Mouse (Mus musculus) CH12F3 (cell line): ENCODE data around the gene Bbox1.

Experiments used
- in situ Hi-C: fragments of 300-500 bp; cut with MboI; formaldehyde crosslinking; loops from 2 replicates; pipeline ENCODE4 v1.14.3; 2020; ENCODE audit warnings: low sequenced_read_pairs

Gene Bbox1

DNA sequence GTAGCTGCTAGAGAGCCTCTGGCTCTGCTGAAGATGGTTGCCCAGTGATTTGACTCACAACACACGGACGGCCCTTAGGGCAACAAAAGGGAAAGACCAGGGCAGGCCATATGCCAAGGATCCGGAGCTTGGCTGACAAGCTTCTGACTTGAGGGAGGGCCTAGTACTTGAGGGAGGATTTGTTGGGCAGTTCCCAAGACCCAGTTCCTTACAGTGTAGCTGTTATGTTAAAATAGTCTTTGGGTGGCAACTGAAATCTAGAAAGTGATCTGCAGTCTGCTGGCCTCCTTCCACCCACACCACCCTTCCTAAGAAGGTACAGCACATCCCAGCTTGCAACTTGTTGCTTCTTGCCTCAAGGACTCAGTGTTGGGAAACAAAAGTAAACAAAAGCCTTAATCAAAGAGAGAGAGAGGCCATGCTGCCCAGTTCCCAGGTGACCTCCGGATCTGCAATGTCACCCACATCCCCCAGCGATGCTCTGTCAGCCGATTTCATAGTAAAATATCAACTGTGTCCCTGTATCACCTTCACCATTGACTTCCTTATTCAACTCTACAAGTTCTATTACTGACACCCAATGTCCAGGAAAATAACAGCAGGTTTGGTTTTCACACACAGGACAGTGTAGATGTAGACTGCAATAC lies at the start of gene Bbox1:
Bbox1 (minus strand) TSS at position 52 of the 647 bp plus-strand sequence.
- in situ Hi-C loops: no loop called here

DNA sequence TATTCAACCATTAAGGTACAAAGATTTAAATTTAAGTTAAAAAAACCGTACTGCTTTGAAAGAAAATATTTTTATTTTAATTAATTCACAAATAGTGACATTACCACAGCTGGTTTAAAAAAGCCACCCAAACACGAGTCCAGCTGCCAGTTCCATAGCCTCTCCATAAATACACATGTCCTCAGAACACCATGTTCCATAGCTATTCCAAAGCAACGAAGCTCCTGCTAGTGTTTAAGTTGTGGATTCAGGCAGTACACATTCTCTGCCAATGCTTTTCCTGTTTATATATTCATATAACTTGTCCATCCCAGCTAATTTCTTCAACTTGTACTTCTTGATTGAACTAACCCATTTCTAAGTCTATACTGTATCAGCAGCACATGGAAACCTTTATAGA lies 49.5 kb upstream of the Bbox1 start:
- in situ Hi-C loops: no loop called here

DNA sequence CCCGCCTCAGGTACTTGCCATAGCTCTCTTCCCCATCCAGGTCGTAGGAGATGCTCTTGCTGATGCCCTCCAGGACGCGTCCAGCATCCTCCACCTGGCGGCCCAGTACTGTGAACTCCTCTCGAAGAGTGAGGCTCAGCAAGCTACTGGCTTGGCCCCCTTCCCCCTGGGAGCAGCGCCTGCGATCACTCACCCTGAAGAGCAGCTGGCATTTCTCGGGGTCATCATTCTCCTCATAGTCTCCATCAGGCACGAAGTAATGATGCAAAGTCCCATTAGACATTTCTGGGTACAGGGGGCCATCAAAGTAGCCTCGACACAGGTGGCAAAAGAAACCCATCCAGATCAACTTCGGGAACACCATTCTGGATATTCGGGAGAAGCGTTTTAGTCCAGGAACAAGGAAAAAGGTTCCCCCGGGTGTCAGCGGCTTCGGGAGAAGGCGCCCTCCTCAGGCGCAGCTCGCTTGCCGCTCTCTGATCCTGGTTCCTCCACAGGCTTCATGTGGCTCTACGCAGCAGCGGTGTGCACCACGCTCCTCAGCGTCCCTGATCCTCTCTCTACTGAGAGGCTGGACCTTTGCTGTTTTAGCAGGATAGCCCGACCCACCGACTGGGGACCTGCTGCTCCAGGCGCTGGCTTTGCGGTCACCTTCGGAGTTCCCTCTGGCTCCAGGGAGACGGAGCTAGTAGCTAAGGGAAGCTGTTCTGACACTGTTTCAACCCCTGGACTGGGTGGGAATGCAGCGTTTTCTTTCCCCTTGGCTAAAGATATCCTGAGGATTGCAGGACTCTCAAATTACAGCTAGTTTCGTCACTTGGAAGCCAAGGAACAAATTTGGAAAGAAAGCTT lies 48.3 kb upstream of the Bbox1 start, which contains the start of gene Fibin:
Fibin (minus strand) TSS at position 752 of the 852 bp plus-strand sequence.
- in situ Hi-C loops: no loop called here

DNA sequence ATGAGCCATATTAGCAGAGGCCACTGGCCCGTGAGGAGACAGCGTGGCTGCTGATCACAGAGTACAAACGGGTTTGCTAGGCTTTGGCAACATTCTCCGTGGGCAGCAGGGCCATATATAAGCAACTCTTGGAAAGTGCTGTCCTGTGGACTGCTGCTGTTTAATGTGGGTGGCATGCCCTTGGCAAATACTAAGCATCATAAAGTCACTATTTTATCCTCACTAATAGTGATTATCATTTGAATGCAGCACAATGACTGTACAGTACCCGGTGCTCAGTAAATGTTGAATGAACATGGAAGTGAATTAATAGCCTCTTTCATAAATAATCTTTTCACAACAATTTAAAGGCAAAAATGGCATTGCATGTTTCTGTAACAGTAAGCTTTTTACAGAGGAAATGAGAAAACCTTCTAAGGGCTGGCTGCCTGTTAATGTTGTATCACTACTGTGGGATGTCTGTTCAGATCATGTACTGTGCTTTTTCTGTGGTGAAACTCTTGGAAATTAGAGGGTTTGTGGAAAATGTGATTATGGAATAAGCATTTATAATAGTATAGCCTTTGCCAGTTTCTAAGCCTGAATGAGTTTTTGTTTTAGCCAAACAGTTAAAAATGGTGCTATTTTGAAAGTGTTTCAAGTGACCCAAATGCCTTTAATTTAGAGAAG lies 39.1 kb upstream of the Bbox1 start:
- in situ Hi-C loops: no loop called here

DNA sequence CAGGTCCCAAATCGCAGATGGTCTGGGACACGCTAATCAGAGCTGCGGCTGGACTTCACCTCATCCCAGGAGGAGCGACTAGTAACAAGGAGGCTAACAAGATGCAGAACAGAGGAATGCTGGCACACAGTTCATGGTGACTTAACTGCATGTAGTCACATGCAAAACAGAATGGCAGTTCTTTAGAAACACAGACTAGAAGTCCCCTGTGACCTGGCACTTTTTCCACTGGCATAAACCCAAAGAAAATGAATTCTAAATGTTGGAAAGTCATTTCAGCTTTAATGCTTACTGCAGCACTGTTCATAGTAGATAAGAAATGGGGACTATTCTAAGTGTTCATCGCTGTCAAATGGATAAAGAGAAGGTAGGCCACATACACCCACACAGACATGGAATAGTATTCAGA lies 37.5 kb upstream of the Bbox1 start:
- in situ Hi-C loops: no loop called here

DNA sequence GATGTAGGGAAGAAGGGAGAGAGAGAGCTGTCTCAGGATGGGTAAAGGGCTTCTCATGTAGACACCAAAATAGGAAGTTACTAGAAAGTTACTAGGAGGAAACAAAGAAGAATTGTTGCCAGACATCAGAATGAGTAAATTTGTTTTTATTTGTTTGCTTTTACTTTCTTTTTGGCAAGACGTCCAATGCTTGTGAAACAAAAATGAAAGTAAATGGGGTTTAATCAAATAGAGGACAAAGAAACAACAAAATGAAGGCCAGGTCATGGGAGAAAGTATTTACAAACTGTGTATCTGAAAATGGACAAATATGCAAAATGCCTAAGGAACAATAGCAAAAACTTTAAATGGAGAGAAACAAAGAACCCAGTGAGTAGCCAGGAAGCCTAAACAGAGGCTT lies 37.0 kb upstream of the Bbox1 start:
- in situ Hi-C loops: no loop called here

DNA sequence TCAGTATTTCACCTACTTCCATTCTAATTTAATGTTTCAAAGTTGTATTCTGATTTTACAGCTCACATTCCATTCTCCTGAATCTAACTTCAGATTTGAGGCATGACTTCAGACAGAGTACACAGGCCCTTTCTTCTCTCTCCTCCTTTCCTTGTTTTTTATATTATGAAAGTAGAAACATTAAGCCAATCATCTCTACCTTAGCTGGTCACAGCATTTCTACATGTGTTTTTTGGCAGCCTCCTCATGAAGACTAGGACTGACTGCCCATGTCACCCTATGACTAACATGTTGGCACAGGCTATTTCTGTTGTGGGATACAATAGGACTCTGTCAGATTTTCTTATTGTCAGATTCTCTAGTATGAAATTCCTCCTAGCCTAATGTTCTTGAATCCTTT lies 14.6 kb upstream of the Bbox1 start:
- in situ Hi-C loops: no loop called here

DNA sequence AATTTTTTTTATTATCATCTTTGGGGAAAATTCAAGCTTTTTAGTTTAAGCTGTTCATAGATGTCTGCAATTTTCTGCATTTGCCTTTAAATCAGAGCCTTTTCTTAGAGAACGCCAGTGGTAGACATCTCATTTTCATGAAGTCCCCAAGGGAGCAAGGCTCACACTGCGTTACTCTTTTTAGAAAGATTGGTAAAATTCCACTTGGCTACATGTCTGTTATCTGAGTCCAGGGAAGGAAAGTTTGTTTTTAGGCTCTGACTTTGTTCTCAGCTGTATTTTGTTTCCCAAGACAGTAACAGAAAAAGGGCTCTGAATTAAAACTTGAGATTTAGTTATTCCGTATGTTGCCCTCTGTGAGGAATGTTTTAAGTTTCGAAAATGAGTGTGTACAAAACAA lies 5.6 kb upstream of the Bbox1 start:
- in situ Hi-C loops: no loop called here

DNA sequence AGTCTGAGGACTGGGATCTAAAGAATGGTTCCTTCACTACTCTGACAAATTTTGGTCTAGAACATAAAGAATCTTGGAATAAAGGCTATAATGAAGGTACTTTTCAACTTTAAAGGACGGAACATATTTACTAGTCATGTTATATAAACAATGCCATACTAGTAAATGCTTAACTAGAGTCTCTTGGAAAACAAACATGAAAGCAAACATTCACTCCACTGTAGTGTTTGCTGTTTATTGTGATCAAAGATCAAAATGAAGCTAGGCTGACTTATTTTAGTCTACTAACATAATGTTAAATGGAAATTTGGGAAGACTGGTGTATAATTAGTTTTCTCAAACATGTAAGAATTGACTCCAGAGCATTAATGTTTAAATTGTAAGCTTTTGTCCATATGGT lies 4.9 kb upstream of the Bbox1 start:
- in situ Hi-C loops: no loop called here

DNA sequence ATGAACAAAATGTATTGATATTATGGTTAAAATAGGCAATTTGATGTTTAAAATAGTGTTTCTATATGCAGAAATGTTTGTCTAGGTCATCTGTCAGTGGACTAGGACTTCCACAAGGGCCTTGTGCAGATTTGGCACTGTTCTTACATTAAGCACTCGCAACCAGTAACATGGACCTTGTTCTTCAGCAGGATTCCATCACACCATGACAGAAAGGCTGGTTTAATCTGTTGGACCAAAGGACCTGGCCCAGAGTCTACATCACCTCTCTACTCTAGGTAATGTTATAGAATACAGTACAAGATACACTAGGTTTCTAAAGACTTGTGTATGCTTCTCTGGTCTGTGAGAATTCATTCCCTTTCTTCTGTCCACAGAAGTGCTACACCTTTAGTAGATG lies 4.4 kb upstream of the Bbox1 start:
- in situ Hi-C loops: no loop called here

DNA sequence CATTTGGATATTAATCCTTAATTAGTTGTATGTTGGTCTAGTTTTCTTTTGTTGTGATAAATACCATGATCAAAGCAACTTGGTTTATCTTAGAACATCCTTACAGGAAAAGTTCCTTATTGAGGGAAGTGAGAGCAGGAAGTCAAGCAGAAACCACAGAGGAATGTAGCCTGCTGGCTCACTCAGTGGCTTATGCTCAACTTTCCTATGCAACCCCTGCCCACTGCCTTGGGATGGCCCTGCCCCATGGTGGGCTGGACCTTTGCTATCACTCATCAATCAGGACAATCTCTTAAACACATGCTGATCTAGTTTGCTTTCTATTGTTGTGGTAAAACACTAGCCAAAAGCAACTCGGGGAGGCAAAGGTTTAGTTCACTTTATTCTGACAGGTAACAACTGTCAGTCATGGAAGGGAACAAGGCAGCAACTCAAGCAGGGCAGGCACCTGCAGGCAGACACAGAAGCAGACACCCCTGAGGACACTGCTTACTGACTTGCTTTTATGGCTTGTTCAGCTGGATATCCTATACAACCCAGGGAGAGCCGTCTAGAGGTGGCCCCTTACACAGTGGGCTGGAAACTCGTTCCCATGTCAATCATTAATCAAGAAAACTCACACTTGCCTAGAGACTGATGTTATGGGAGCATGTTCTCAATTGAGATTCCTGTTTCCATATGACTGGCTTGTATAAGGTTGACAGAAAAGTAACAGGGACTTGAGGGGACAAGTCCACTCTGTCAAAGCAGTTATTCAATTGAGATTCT lies 1.9 kb upstream of the Bbox1 start:
- in situ Hi-C loops: no loop called here

DNA sequence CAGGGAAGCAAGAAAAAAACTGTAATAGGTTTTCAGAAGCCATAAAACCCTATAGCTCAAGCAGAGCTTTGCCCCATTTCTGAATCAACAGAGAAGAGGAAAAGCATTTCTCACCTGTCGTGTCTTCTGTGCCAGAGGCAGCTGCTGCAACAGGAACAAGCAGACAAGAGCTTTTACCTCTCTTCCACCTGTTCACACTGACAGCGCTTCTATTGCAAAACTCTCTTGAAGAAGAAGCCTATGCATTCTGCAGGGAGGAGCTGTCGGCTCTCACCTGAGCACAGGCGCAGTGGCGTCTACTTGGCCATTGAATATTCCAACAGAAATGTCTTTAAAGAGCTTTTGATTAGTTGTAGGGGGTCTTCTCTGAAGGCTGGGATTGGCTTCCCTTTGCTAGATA lies 286 bp downstream of the Bbox1 start:
- in situ Hi-C loops: no loop called here

DNA sequence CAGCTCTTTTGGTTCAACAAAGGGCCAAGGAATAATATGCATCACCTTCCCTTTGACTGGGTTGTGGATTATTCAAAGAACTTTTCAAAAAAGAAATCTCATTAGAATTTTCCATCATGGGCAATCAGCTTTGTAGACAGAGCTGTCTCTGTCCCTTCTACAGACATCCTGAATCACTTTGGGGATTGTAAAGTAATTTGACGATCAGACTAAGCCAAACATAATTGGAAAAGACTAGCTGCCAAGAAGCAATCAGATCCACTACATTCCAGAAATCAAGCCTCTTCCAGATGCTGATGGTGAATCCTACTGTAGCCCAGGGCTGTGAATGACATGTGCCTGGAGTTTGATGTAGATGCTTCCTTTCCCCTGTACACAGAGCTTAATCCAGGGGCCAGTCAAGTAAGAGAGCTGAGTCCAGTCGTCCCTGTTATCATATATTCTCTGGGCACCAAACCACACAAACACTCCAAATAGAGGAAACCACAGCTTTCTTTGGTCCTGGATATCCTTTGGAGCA lies 995 bp downstream of the Bbox1 start:
- in situ Hi-C loops: no loop called here

DNA sequence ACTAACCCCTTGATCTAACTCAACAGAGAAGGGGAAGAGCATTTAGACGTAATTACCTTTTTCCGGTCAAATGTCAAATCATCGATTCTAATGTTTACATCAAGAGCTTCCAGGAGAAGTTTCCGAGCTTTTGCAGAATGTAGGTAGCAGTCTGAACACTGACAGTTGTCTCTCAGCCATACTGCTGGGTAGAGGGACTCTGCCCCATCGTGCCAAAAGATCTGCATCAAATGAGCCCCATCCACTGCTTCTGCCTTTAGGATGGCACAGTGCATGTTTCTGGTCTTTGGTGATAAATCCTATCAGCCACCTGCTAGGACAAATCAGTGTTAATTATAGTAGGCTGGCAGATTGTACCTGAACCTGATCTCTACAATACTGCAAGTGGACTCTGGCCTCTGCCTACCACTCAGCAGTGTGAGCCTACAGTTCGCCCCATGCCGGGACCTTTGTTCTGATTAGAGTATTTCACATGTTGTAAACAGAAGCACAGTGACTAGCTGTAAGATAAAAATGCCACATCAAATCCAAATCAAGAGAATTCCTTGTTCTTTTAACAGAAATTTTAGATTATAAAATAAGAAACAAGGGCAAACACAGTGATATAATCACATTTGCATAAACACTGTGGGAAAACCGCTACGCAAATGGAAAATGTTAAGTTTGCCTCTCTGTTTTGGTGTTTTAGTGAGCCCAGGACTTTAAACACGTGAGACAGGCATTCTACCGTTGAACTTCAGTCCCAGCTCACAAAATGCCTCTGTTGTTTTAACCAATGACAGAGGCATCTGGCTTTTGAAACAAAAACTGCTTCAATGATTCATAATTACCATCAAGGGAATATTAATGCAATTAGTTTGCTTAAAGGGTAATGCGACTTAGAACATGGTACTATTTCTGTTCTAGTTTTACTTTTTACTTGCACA lies 8.7 kb downstream of the Bbox1 start:
- in situ Hi-C loops: no loop called here

DNA sequence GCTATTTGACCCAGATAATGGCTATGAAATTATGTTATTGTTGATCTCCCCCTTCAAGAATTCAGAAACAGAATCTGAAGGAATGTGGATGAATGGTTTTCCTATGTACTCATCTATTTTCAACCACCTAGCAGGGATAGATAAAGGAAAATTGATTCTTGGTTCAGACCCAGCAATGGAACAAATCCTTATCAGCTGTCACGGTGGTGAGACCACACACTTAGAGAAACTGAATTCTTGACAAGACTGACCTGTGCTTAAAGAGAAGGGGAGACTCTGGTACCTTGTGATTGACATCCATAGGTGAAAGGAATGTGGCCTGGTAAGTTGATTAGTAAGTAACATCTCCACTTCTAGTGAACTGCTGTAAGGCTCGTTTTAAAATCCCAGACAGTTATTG lies 12.1 kb downstream of the Bbox1 start:
- in situ Hi-C loops: no loop called here

DNA sequence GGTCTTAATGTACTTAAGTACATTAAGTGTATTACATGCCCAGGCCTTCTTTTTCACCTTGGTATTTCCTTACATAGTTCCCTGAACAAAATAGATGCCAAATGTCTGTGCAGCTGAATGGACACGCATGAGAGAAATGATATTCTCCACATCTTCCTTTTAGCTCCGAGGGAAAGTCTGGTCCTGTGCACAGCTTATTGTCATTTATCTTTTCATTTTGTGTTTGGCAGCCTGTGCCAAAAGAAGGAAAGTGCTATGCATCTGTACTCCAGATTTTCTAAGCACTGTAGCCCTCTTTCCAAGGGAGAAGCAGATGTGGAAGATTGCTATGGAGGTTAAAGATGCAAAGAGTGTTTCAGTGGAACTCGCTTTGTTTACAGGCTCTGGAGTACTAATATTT lies 13.0 kb downstream of the Bbox1 start:
- in situ Hi-C loops: no loop called here

DNA sequence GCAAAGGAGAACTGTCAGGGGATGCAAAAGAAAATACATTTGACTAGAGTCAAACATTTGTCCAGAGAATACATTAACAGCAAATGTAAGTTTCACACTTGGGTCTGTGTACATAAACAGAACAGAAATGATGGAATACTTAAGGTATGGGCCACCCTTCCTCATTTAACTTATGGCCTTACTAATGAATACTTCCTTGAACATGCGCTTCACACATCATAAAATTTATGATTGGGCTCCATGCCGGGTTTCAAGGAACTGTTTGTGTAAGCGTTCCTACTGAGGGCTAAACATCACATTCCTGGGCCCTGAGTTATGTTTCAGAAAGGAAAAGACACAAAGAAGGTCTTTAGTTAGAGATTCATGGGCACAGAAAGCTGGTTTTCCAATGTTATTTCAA lies 19.4 kb downstream of the Bbox1 start:
- in situ Hi-C loops: no loop called here

DNA sequence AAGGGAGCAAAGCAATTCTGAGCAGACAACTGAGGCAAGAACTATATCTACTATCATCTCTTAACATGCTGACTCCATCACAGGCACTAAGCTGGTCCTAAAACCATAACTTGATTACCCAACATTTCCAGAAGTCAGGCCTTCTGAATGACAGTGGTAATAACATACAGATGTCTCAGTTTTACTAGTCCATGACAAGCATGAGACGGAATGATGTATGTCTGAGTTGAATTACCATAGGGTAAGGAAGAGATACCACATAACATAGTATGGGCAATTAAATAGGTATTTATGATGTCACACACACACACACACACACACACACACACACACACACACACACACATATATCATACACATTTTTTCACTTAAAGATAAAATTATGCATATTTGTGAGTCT lies 26.4 kb downstream of the Bbox1 start:
- in situ Hi-C loops: no loop called here

DNA sequence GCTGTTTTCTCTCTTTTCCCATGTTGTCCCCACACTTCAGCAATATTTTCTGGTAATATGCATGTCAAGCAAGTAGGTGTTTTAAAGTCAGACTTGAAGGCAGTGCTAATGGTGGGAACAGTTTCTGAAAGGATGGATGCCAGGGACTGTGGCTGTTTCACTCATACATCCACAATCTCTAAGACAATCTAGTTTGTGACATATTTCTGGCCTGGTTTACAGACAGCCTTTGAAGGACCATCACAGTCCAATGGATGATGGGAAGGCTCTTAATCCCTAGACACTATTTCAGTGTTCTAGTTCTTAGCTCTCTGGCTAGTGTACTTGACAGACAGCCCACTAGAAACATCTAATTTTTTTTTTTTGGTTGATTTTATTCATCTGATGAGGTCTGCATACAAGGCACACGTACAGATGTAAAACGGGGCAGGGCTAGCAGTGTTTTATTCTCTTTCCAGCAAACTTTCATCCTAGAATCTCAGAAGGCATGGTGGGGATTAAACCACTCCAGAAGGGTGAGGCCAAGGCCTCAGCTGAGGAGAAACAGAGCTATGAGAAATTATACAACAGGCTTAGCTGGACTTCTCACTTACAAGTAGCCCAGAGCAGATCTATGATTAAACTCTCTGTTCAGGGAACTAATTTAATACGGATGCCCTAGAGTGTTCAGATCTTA lies 28.4 kb downstream of the Bbox1 start:
- in situ Hi-C loops: no loop called here
